Mouse (Mus musculus): Measurements from ENCODE around the gene Dnah14. TPM values are rescaled to one million over a fixed set of nuclear protein-coding genes. Genes with fewer than 3 reads are reported as not detected.

The Dnah14 gene
- polyA plus RNA-seq, 1 experiment from 2014 or later: 1.9 TPM

DNA sequence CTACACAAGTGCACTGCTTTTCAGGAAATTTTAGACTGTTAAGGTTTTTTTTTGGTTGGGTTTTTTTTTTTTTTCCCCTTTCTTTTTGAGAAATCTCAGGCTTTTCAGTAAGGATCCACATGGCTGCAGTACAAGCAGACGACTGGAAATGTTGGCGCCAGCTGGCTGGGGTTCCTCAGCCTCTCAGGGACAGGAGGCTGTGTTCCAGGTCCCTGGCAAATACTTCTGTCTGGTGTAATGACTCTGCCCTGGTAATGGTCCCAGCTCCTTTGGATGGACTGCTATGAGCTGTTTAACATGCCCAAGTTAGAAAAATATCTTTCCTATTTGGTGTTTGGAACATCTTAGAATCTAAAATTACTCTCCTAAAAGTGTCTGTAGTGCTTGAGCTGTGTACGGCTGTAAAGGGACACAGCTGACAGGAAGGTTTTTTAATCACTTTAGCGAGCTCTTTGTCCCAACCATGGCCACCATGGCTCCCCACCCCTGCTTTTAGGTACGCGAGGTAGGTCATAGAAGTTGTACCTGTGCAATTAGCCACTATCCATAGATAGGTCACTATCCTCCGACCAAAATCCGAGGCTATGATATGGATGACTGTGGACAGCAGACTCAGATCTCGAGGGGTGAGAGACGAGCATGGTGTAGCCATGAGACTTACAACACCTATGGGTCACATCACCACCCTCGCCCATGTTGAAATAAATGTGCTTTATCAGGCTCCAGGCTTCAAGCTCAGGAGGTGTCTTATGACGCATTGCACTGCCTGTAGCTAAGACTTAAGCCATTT is 275.4 kb downstream of the Dnah14 start:
- Histone ChIP-seq H3K9me3 (replicated peaks) (no peaks in the 10 kb centered on the region), H3K27me3 (ENCODE audit: low read depth, poor library complexity, severe bottlenecking) (peaks cover 18% of the 10 kb centered on the region), H3K4me1 (peaks cover 11% of the 10 kb centered on the region), H3K27ac (replicated peaks) (no peak overlapping the region), H3K36me3 (no peaks in the 10 kb centered on the region), H3K4me3 (no peak overlapping the region)
- no peak for DNase-seq (ENCODE audit: low spot score)
- 90% methylated on average over 12 of the region's 12 CpGs for WGBS

DNA sequence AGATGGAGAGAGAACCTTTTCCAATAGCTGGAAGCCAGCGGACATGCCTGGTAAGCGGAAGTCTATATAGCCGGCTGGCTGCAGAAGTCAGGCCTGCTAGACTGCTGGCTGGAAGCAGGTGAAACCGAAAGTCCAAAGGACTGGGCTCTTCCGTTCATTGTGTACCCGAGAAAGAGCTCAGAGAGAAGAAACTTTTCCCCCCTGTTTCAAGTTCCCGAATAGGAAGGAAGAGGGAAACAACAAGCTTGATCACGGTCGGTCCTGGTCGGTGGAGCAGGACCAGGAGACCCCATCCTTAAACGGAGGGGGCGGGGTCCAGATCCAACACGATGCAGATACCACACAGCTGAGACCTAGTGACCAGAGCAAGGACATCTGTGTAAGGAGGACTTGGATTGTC is 276.1 kb downstream of the Dnah14 start:
- no peaks in the 10 kb centered on the region; the same call in 1 of the 2 replicates for H3K9me3 ChIP-seq (replicated peaks)
- no peak for DNase-seq (ENCODE audit: low spot score)
- WGBS: 51% methylated on average over 13 of the region's 13 CpGs
- H3K36me3 ChIP-seq: no peaks in the 10 kb centered on the region
- H3K4me1 ChIP-seq: peaks cover 11% of the 10 kb centered on the region
- H3K4me3 ChIP-seq: no peak overlapping the region
- peaks cover 18% of the 10 kb centered on the region for H3K27me3 ChIP-seq (ENCODE audit: low read depth, poor library complexity, severe bottlenecking)
- no peak overlapping the region for H3K27ac ChIP-seq (replicated peaks)

DNA sequence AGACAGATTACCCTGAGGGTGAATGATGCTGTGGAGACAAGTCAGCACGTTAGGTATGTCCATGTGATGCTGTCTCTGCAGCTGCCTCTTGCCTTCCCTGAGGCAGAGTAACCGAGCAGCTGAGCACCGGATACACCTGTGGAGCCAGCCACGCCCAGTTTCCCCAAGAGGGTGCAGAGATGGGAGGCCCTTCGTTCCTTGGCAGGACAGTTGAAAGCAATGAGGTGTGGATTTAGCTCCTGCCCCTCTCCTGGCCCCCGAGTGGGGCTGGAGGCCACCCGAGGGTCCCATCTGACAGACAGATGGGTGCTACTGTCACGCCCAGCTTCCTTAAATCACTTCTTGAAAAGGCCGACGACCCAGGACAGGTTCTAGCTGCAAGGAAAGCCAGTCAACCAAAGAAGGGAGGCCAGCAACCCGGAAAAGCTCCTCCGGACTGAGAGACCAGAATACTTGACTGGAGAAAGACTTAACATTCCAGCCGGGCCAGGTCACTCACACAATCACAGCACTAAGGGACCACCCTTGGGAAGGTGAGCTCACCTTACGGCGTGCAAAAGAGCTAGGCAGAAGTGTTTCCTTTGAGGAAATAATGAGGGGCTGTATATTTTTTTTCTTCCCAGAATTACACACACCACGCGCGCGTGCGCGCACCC is 276.9 kb downstream of the Dnah14 start:
- H3K36me3 ChIP-seq: no peaks in the 10 kb centered on the region
- WGBS: 14% methylated on average over 21 of the region's 21 CpGs
- H3K4me3 ChIP-seq: peak overlapping the region; percentile 29

DNA sequence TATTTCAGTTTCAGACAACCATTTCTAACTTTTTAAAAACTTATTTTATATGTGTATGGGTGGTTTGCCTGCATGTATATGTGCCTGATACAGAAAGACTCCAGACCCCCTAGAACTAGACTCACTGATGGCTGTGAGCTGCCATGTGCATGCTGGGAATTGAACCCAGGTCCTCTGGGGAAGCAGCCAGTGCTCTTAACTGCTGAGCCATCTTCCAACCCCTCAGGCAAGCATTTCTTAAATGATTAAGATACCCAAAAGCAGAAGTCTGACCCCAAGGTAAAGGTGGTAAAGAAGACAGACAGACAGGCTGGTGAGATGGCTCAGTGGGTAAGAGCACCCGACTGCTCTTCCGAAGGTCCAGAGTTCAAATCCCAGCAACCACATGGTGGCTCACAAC is 278.5 kb downstream of the Dnah14 start:
- Histone ChIP-seq H3K36me3 (no peaks in the 10 kb centered on the region), H3K27me3 (ENCODE audit: low read depth, poor library complexity, severe bottlenecking) (peaks cover 18% of the 10 kb centered on the region), H3K27ac (replicated peaks) (no peak overlapping the region), H3K9me3 (replicated peaks) (no peaks in the 10 kb centered on the region; the same call in 1 of the 2 replicates), H3K4me3 (no peak overlapping the region), H3K4me1 (peaks cover 11% of the 10 kb centered on the region)
- 100% methylated on average over 2 of the region's 2 CpGs for WGBS
- DNase-seq (ENCODE audit: low spot score): no peak

More for the DNA sequence above, 276.9 kb downstream of the Dnah14 start:
- H3K9me3 ChIP-seq (replicated peaks): no peaks in the 10 kb centered on the region; the same call in 1 of the 2 replicates
- H3K27ac ChIP-seq (replicated peaks): no peak overlapping the region
- peaks cover 11% of the 10 kb centered on the region for H3K4me1 ChIP-seq
- peaks cover 18% of the 10 kb centered on the region for H3K27me3 ChIP-seq (ENCODE audit: low read depth, poor library complexity, severe bottlenecking)
- DNase-seq (ENCODE audit: low spot score): no peak

DNA sequence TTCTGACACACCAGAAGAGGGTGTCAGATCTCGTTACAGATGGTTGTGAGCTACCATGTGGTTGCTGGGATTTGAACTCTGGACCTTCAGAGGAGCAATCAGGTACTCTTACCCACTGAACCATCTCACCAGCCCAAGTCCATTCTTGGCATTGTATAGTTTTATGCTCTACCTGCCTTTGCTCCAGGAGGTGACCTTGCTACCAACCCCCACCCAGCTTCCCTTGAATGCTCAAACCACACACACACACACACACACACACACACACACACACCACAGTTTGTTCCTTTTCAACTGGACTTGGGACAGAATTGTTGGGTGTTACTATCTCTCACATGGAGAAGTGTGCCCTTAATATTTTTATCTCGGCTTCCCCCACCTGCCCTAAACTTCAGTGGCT is 280.0 kb downstream of the Dnah14 start:
- no peak overlapping the region for H3K4me3 ChIP-seq
- DNase-seq (ENCODE audit: low spot score): no peak
- H3K27ac ChIP-seq (replicated peaks): no peak overlapping the region
- peaks cover 11% of the 10 kb centered on the region for H3K4me1 ChIP-seq
- no peaks in the 10 kb centered on the region; the same call in 1 of the 2 replicates for H3K9me3 ChIP-seq (replicated peaks)
- H3K36me3 ChIP-seq: no peaks in the 10 kb centered on the region
- 84% methylated on average over 2 of the region's 2 CpGs for WGBS
- H3K27me3 ChIP-seq (ENCODE audit: low read depth, poor library complexity, severe bottlenecking): peaks cover 18% of the 10 kb centered on the region

DNA sequence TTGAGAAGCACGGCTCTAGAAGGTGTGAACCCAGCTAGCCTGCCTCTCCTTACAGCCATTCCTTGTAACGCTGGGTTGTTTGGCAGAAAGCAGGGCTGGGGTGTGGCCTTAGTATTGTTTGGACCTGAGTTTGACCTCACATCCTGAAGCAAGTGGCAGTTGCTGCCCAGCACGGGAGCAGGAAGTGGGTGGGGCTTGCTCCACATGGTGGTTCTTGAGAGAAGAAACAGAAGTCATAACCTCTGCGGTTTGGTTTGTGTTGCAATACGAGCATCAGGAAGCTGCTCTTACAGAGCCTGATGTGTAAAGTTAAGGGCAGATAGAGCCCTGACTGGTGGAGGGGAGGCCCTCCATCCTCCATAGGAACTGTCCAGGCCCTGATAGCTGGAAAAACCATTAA is 284.3 kb downstream of the Dnah14 start:
- DNase-seq (ENCODE audit: low spot score): peak; percentile 35
- Histone ChIP-seq H3K36me3 (no peaks in the 10 kb centered on the region), H3K27ac (replicated peaks) (no peak overlapping the region; the same call in 1 of the 2 replicates), H3K4me3 (no peak overlapping the region), H3K4me1 (peaks cover 13% of the 10 kb centered on the region), H3K9me3 (replicated peaks) (no peaks in the 10 kb centered on the region; the same call in 1 of the 2 replicates), H3K27me3 (ENCODE audit: low read depth, poor library complexity, severe bottlenecking) (no peaks in the 10 kb centered on the region)
- 47% methylated on average over 5 of the region's 5 CpGs for WGBS

DNA sequence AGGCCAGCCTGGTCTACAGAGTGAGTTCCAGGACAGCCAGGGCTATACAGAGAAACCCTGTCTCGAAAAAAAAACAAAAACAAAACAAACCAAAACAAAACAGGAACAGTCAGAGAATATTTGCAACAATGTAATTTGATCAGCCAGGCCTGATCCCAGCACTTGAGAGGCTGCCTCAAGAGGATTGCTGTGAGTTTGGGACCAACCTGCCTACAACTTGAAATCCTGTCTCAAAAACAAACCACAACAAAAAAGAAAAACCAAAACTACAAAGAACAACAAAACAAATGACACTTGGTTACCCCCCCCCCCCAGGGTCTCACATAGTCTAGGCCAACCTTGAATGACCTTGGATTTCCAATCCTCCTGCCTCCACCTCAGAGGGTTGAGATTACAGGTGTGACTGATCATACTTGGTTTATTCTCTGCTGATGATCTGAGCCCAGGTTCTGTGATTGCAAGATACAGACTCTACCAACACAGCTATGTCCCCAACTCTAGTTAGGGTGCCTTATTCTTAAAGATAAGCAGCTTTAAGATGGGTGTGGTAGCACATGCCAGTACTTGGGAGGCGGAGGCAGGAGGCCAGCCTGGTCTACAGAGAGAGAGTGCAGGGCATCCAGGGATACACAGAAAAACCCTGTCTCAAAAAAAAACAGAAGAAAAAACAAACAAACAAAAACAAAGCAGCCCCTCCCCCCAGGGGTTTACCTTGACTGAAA is 285.0 kb downstream of the Dnah14 start:
- no peak for DNase-seq (ENCODE audit: low spot score)
- H3K27ac ChIP-seq (replicated peaks): no peak overlapping the region
- no peaks in the 10 kb centered on the region for H3K36me3 ChIP-seq
- 73% methylated on average over 2 of the region's 2 CpGs for WGBS
- no peaks in the 10 kb centered on the region for H3K27me3 ChIP-seq (ENCODE audit: low read depth, poor library complexity, severe bottlenecking)
- H3K9me3 ChIP-seq (replicated peaks): no peaks in the 10 kb centered on the region; the same call in 1 of the 2 replicates
- H3K4me3 ChIP-seq: no peak overlapping the region
- peaks cover 14% of the 10 kb centered on the region for H3K4me1 ChIP-seq

DNA sequence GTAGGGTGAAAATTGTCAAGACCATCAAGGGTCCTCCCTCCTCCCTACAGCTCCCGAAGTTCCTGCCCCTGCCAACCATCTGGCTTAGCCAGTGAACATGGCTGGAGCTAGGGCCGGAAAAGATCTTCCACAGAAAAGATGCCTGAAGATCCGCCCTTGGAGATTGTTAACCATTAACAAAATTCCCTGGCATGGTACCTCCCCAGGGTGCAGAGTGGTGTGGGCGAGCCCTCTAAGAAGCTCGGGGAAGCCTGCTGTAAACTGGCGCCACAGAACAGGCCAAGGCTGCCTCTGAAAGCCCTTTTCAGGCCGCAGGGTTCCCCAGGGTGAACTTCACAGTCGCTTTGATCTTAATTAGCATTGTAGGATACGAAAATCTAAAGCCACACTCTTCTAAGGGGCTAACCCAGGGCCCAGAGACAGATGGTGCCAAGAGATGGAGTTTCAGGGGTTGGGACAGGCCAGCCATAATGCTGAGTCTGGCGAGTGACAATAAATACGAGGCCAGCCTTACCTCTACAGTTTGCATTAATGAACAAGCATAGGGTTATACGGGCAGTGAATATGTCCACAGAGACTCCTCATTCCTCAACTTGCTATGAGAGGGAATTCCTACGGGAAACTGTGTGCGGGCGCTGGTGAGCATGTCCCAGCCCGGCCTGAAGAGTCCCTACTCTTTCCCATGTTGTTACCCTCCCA is 286.5 kb downstream of the Dnah14 start:
- Histone ChIP-seq H3K27ac (replicated peaks) (no peak overlapping the region), H3K27me3 (ENCODE audit: low read depth, poor library complexity, severe bottlenecking) (no peaks in the 10 kb centered on the region), H3K9me3 (replicated peaks) (no peaks in the 10 kb centered on the region), H3K4me3 (no peak overlapping the region), H3K4me1 (peaks cover 17% of the 10 kb centered on the region), H3K36me3 (no peaks in the 10 kb centered on the region)
- DNase-seq (ENCODE audit: low spot score): no peak
- 66% methylated on average over 16 of the region's 16 CpGs for WGBS

DNA sequence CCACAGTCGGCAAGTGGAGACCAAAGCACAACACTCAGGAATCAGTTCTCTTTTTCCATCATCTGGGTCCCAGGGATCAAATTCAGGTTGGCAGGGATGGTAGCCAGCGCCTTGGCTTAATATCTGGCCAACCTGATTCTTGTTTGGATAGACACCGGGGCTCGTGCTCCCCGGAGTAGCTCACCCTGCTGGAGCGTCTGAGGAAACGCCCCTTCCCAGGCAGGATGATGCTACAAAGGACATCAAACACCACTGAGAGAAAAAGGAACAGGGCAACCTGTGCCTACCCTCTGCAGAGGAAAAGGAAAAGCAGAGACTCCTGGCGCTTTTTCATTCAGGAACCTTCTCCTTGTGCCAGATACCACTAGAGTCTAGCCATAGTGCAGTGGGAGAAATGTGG is 287.1 kb downstream of the Dnah14 start:
- peaks cover 17% of the 10 kb centered on the region for H3K4me1 ChIP-seq
- 40% methylated on average over 8 of the region's 8 CpGs for WGBS
- no peaks in the 10 kb centered on the region for H3K27me3 ChIP-seq (ENCODE audit: low read depth, poor library complexity, severe bottlenecking)
- no peak for DNase-seq (ENCODE audit: low spot score)
- no peaks in the 10 kb centered on the region for H3K36me3 ChIP-seq
- no peak overlapping the region for H3K4me3 ChIP-seq
- H3K27ac ChIP-seq (replicated peaks): no peak overlapping the region
- no peaks in the 10 kb centered on the region for H3K9me3 ChIP-seq (replicated peaks)

Other genes starting within 250 kb of the Dnah14 start
- gene Cnih3, start 223.9 kb upstream of the Dnah14 start, polyA plus RNA-seq (2016; fragmentation: Nextera tagmentation; extraction: Ambion mirVana): 0.60 and 1.1 TPM in 2 replicates
- 0.09 TPM in 1 of 2 replicates, not detected in the other for gene Ccdc121, start 65.1 kb upstream of the Dnah14 start, polyA plus RNA-seq (2016; fragmentation: Nextera tagmentation; extraction: Ambion mirVana)